Mouse (Mus musculus) heart, adult 10 weeks (tissue): ENCODE measurements around the gene Sbf2. TPM values are rescaled to one million over a fixed set of nuclear protein-coding genes. Genes with fewer than 3 reads are reported as not detected.

Source experiments
- polyA plus RNA-seq: library from polyadenylated mRNA; stranded (reverse); fragments of 350-450 nt; fragmentation: Illumina TruSeq; extraction: RNeasy Lipid Tissue Mini Kit (QIAGEN cat#74804); gene quantifications from one replicate; pipeline ENCODE4 v1.2.3, GENCODE M21; 2014; ENCODE audit warnings: low read depth, low replicate concordance

Gene Sbf2
- 27.9 TPM for polyA plus RNA-seq

GRCm38 (mm10) chr7:110614133-110615063 lies at the start of gene Sbf2:
Sbf2 (minus strand) TSS chr7:110614922.

DNA sequence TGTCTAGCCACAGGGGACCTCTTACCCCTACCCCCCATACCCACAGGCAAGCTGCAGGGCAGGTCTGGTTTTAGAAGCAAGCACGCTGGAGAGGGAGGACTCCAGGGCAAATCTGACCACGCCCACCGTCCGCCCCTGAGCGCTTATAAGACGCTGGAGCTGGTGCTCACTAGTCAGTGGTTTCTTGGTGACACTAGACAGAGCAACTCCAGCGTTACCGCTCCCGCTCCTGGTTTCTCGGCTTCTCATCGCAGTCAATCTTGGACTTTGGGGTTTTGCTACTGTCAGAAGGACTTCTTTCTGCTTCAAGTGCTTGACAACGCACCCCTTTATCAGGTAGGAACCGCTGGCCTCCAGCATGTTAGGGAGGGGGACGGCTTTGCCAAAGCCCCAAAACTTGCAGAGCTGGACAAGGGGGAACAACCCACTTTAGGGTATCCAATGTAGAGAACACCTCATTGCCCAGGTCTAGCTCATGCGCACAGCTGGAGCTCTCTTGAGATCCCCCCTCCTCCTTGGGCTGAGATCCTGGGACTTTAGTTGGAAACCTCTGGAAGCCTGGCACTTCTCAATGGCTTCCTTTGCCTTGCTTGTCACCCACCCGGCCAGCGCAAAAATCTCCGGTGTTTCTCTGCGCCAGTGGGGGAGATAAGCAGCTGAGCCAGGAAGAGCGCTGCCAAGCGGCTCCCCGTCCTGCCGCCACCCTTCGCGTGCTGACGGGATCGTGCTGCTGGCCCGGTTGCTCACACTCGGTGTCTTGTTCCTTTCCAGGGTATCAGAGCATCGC lies 13.0 kb upstream of the Sbf2 start, which contains the start of gene Adm:
Gene Adm (plus strand): TSS at position 176 of the 787 bp plus-strand sequence.

Other genes starting within 250 kb of the Sbf2 start
- gene Adm, start 12.7 kb upstream of the Sbf2 start, polyA plus RNA-seq = 18.4 TPM
- gene Ampd3, start 153.3 kb upstream of the Sbf2 start, polyA plus RNA-seq = 34.5 TPM
- 28.9 TPM for gene Rnf141, start 229.5 kb upstream of the Sbf2 start, polyA plus RNA-seq
- 21.9 TPM for gene Lyve1, start 248.3 kb upstream of the Sbf2 start, polyA plus RNA-seq